Mouse (Mus musculus) sigmoid colon, adult 10 weeks (tissue): Measurements from ENCODE around the gene Scg3. TPM values are rescaled to one million over a fixed set of nuclear protein-coding genes. Genes with fewer than 3 reads are reported as not detected.

Experiments
- polyA plus RNA-seq: library from polyadenylated mRNA; stranded (reverse); fragments of 350-450 nt; fragmentation: Illumina TruSeq; extraction: RNeasy Lipid Tissue Mini Kit (QIAGEN cat#74804); gene quantifications from one replicate; pipeline ENCODE4 v1.2.3, GENCODE M21; 2014; ENCODE audit warnings: low read depth, low replicate concordance

Gene Scg3
- polyA plus RNA-seq: 19.5 TPM

GRCm38 (mm10) chr9:75683426-75684191, at the start of gene Scg3:
Scg3 (minus strand) TSS chr9:75684056.

GRCm38 (mm10) chr9:75625556-75626307, 58.1 kb downstream of the Scg3 start, which contains the start of gene Lysmd2:
Lysmd2 (plus strand) TSS chr9:75625741.

GRCm38 (mm10) chr9:75610571-75611493, 73.0 kb downstream of the Scg3 start, which contains the start of gene Tmod2:
Tmod2 (minus strand) TSS chr9:75611325.

Other genes starting within 250 kb of the Scg3 start
- 28.5 TPM for gene Leo1, start 242.5 kb downstream of the Scg3 start, polyA plus RNA-seq
- gene Tmod3, start 124.4 kb downstream of the Scg3 start, polyA plus RNA-seq: 166 TPM
- 10.2 TPM for gene Tmod2, start 72.7 kb downstream of the Scg3 start, polyA plus RNA-seq
- 13.2 TPM for gene Lysmd2, start 58.3 kb downstream of the Scg3 start, polyA plus RNA-seq
- gene Bmp5, start 91.3 kb upstream of the Scg3 start, polyA plus RNA-seq: 92.4 TPM